Mouse (Mus musculus): ENCODE measurements around the gene Spink4.

DNA sequence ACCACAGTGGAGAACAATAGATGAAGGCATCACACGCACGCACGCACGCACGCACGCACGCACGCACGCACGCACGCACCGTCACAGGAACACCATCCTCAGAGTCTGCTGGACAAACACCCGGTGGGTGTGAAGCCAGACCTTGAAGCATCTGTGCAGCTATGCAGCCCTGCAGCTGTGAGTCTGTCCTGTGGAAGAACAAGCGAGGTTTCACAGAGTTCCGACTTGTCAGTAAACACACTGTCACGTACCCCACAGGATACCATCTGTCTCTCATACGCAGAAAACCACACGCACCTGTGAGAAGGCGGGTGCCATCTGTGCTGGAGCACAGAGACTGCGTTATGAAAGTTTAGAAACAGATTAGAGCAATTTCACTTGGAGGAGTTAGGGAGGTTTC, 44.0 kb upstream of the Spink4 start:
- TF ChIP-seq CTCF (IDR thresholded peaks at IDR 0.05; ENCODE audit: low read depth) (no peak), EP300 (IDR thresholded peaks at IDR 0.05; ENCODE audit: low read depth) (no peak)
